Mouse (Mus musculus): Measurements from ENCODE around the gene Gm38392.

- TF ChIP-seq CTCF (IDR thresholded peaks at IDR 0.05; ENCODE audit: low read depth, low read length) (no peak), POLR2A (IDR thresholded peaks at IDR 0.05; ENCODE audit: borderline replicate concordance, low read depth, low read length) (no peak)
Measured at GRCm38 (mm10) chr3:88276121-88276520, 10.9 kb downstream of the Gm38392 start.
